Mouse (Mus musculus) embryonic fibroblast, embryonic 13.5 days (primary cell): ENCODE measurements around the gene Elmsan1.

Experiments used
- CTCF ChIP-seq: IDR thresholded peaks from 2 replicates; pipeline ENCODE4 v1.5.1; 2011; ENCODE audit warnings: mild to moderate bottlenecking, control low read depth, low read length, moderate library complexity, borderline replicate concordance; ENCODE audit not compliant: insufficient read depth
- POLR2A ChIP-seq: IDR thresholded peaks from 2 replicates; pipeline ENCODE4 v1.6.1; 2011; ENCODE audit warnings: low read depth, mild to moderate bottlenecking, control low read depth, low read length, moderate library complexity

DNA sequence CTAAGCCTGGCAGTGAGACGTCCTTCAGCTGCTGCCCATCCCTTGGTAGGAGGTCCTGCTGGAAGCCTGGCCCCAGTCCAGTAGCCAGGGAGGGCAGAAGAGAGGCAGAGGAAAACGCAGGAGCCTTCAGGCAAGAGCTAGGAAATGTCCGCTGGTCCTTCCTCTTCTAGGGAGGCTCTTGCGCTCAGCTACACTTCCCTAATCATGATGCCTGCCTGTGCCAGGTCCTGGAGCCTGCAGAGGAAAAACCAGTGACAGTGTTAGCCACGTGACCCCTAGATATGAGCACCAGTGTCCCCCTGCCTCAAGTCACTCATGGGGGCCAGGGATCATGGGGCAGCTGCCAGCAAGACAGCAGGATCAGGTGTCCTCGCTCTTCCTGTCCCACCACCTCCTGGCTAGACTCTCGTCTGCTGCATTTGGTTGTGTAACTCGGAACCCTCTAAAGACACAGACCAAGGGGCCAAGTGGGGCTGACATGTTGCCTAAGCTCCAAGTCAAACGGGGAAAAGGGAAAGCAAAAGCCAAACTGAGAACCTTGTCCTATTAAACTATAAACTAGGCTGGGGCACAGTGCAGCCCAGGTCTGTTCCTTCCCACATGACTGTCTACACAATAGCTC, 44.4 kb downstream of the Elmsan1 start:
- no peak for TF ChIP-seq CTCF
- TF ChIP-seq POLR2A: no peak
